Mouse (Mus musculus): ENCODE measurements around the gene Gm14214.

Gm14214 gene

GRCm38 (mm10) chr2:154769930-154770329 is at the start of gene Gm14214:
Gene Gm14214, minus strand, starts transcription at chr2:154770030.
- DNase-seq (ENCODE audit: low spot score): no peak

- no peak for DNase-seq (ENCODE audit: low spot score)
These were observed 48.8 kb upstream of the Gm14214 start for GRCm38 (mm10) chr2:154818599-154818998.

- DNase-seq (ENCODE audit: low spot score): peak; percentile 40
These were observed 48.0 kb upstream of the Gm14214 start for GRCm38 (mm10) chr2:154817788-154818187.

DNA sequence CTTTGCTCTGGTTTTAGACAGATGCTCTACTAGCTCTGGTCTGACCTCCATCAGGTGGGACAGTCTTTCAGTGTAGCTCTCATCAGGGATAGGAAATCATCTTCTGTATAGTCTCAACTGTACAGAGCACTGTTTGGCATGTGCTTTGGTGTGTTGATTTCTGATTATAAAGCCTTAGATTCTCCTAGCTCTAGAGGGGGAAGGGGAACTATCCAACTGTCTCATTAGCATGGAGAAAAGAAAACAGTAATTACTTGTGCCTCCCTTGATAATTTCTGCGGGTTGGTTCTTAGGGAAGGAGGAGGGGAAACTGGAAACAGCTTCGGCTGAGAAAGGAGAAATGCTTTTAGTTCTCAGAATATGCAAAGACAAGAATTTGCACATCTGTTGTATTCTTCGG is 47.3 kb upstream of the Gm14214 start:
- DNase-seq (ENCODE audit: low spot score): no peak

- DNase-seq (ENCODE audit: low spot score): no peak
These were observed 43.6 kb upstream of the Gm14214 start for GRCm38 (mm10) chr2:154813426-154813825.

DNA sequence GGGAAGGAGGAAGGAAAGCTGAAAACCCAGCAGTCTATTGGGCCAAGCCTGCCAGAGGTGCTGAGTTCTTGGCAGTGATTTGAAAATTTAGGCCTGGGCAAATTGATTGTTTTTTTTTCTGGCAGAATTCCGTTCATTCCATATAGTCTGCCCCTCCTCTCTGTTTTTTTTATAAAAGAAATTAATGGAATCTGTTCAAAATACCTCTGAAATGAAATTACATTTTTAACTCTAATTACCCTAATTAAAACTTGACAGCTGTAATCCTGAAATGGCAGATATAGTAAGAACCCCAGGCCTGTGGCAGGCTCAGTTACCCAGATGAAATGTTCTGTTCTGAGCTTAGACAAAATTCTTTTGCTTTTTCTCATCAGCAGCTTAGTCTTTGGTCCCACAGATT is 41.0 kb upstream of the Gm14214 start:
- DNase-seq (ENCODE audit: low spot score): no peak

GRCm38 (mm10) chr2:154809107-154809762 is 39.4 kb upstream of the Gm14214 start:
- DNase-seq (ENCODE audit: low spot score): peak; percentile 28

DNA sequence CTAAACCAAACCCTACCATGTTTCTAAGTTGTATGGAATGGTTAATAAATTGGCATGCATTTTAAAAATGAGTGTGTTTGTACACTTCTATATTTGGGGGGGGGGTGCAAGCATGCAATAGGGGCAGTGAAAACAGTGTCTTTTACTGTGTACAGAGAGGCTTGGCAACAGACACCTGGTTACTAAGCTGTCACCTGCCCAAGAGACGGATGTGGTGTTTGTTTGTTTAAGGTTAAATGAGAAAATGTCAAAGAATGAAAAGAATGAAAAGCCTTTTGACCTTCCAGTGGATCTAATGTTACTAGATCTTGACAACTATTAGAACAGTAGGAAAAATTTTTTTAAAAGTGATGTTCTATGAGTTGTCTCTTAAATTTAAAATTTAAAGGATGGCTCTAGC is 37.9 kb upstream of the Gm14214 start:
- DNase-seq (ENCODE audit: low spot score): no peak

- DNase-seq (ENCODE audit: low spot score): no peak
These were observed 34.0 kb upstream of the Gm14214 start for GRCm38 (mm10) chr2:154803845-154804244.

GRCm38 (mm10) chr2:154803372-154803771 is 33.5 kb upstream of the Gm14214 start:
- DNase-seq (ENCODE audit: low spot score): no peak

- DNase-seq (ENCODE audit: low spot score): peak; percentile 82
These were observed 22.1 kb upstream of the Gm14214 start for GRCm38 (mm10) chr2:154791661-154792642.

- peak; percentile 98 for DNase-seq (ENCODE audit: low spot score)
These were observed 21.0 kb upstream of the Gm14214 start, which contains the start of the genes Raly and a for GRCm38 (mm10) chr2:154790656-154791483. Gene Raly, plus strand, starts transcription at chr2:154791096. Gene a, plus strand, starts transcription at chr2:154791402.

DNA sequence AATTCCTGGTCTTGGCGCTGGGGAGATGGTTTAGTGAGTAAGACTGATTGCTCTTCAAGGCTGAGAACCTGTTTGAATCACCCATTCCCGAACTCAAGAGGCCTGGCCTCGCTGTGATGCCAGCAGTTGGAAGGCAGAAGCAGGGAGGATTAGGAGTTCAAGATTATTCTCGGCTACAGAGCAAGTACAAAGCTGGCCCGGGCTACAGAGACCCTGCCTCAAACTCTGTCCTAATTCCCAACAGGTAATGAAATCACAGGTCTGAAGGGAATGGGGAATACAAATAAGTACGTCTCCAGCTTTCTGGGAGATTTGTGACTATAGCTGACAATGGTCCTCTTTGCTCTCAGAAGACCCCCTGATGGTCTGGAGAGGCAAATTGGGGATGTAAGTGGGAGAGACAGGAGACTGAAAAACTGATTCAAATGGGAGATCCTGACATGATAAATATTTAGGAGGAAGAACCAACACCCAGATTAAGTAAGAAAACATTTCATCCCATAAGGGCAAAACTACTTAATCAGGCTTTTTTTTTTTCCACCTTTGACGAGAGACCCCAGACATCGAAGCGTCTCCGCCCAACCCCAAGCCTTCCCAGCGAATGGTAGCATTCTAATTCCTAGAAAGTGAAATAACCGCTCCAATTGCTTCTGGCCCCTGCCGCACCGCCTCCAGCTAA is 20.3 kb upstream of the Gm14214 start:
- no peak for DNase-seq (ENCODE audit: low spot score)

DNA sequence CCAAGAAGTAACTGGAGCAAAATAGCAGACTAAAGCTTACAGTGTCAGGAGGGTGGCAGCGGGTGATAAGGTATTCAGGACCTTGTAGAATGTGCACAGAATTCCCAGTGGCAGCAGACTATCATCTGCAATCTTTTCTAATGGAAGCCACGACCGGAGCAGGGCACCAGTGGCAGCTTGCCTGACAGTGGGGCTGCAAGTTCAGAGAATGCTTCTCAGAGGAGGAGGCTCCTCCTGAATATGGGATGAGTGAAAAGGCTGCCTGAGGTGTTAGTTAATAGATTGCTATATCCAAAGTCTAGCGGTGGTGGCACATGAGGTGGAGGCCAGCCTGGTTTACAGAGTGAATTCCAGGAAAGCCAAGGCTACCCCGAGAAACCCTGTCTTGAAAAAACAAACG is 19.6 kb upstream of the Gm14214 start:
- no peak for DNase-seq (ENCODE audit: low spot score)

DNA sequence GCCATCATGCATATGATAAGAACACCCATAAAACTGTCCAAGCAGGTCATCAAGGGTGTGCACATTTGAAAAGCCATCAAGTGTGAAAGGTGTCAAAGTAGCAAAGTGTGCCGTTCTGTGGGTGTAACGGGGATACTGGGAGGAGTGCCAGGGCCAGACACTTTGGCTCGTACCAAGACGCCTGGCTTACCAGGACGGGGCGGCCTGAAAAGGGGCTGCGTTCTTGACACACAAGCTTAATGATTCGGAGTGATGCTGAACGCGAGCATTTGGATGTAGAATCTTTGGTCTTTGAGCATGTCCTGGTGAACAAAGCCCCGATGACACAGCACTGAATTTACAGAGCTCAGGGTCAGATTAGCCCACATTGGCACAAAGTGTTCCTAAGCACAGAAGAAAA is 16.9 kb upstream of the Gm14214 start:
- DNase-seq (ENCODE audit: low spot score): no peak

DNA sequence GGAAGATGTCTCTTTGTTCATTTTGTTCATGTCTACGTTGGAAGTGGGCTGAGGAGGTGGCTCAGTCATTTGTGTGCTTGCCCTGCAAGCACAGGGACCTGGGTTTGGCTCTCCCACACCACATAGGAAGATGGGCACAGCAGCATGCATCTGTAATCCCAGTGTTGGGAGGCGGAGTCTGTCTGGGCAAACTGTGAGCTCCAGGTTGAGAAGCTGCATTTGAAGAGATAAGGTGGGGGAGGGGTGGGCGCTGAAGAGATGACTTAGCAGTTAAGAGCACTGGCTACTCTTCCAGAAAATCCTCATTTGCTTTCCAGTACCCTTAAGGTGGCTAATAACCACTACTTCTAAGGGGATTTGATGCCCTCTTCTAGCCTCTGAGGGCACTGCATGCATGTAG is 16.4 kb upstream of the Gm14214 start:
- no peak for DNase-seq (ENCODE audit: low spot score)

DNA sequence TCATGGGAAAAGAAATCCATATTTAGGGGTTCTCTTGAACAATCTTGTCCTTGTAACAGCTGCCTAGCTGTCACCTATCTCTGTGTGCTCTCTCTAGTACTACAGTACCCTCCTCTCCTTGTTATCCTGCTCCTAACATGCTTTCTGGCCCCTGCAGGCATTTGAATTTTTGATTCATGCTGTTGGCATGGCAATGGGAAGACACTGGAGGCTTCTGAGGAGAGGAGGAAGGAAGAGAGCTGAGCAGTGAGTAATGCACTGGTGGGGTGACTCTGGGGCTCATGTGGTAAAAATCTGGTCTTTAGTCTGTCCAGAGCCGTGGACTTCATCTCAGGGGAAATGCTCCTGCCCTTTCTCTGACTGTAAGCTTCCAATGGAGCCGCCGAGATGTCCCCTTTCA is 15.5 kb upstream of the Gm14214 start:
- no peak for DNase-seq (ENCODE audit: low spot score)

- DNase-seq (ENCODE audit: low spot score): no peak
These were observed 13.2 kb upstream of the Gm14214 start for GRCm38 (mm10) chr2:154782856-154783650.

DNA sequence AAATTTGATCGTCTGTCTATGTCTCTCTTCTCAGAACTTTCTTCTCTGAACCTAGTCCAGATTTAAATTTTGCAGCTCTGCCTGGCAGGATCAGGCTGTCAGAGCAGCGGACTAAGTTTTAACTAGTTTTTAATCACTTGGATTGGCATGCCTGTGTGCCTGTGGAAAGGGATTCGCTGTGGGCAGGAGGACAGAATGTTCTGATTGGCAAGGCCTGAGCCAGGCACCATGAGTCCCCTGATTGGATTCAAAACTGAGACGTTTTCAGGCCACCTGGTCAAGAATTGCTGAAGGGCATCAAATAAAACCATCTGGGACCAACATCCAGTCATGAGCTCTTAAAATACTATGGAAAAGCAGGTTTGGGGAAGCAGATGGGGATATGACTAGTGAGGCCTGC is 12.5 kb upstream of the Gm14214 start:
- no peak for DNase-seq (ENCODE audit: low spot score)

- DNase-seq (ENCODE audit: low spot score): no peak
These were observed 9.8 kb upstream of the Gm14214 start for GRCm38 (mm10) chr2:154779648-154780047.

DNA sequence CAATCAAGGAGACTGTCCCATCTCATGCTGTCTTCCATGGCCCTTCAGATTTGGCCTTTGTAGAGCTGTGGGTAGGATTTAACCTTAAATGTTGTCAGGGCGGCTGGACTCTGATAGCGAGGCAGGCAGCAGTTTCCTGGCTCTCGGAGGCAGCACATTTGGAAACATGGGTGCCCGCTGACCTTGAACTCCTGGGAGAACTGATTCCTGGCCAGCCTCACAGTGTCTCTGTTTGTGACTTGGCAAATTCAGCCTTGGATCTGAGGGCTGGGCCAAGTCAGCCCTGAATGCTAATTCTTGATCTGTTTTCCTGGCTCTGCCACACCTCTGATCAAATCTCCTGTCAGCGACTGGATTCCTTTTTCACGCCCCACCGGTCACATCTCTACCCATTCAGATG is 6.7 kb upstream of the Gm14214 start:
- no peak for DNase-seq (ENCODE audit: low spot score)

Data from urinary bladder, postnatal 14 days (tissue).